Mouse (Mus musculus) thymus, adult 2 months (tissue): ENCODE data around the gene Tbc1d15. TPM values are rescaled to one million over a fixed set of nuclear protein-coding genes. Genes with fewer than 3 reads are reported as not detected.

Experiments
- DNase-seq: peaks from one replicate; pipeline ENCODE4 v3.0.0; 2021
- H3K27ac ChIP-seq: fragments of 200-500 bp; 2 replicates; pipeline ENCODE4 v1.5.1; 2012; ENCODE audit warnings: low read length, control low read depth; ENCODE audit not compliant: control insufficient read depth, insufficient read depth
- H3K27me3 ChIP-seq: fragments of 200-500 bp; 2 replicates; pipeline ENCODE4 v1.6.1; 2012; ENCODE audit warnings: mild to moderate bottlenecking, low read length, moderate library complexity, mixed read lengths; ENCODE audit not compliant: control insufficient read depth, insufficient read depth
- H3K36me3 ChIP-seq: fragments of 200-500 bp; 2 replicates; pipeline ENCODE4 v1.6.1; 2012; ENCODE audit warnings: mild to moderate bottlenecking, low read length, moderate library complexity; ENCODE audit not compliant: control insufficient read depth, insufficient read depth
- H3K4me1 ChIP-seq: fragments of 200-500 bp; replicated peaks from 2 replicates; pipeline ENCODE4 v1.6.1; 2012; ENCODE audit warnings: low read length; ENCODE audit not compliant: control insufficient read depth, insufficient read depth
- H3K4me3 ChIP-seq: fragments of 200-500 bp; 2 replicates; pipeline ENCODE4 v1.5.1; 2012; ENCODE audit warnings: mild to moderate bottlenecking, low read length, control low read depth, moderate library complexity; ENCODE audit not compliant: control insufficient read depth, insufficient read depth
- CTCF ChIP-seq: fragments of 200-500 bp; IDR thresholded peaks from 2 replicates; pipeline ENCODE4 v1.5.1; 2012; ENCODE audit warnings: mild to moderate bottlenecking, control low read depth, low read length, moderate library complexity, borderline replicate concordance; ENCODE audit not compliant: control insufficient read depth, poor library complexity, insufficient read depth; ENCODE audit errors: extremely low read depth
- POLR2A ChIP-seq: fragments of 200-500 bp; IDR thresholded peaks from 2 replicates; pipeline ENCODE4 v1.6.1; 2012; ENCODE audit warnings: mild to moderate bottlenecking, low read length, control low read depth, moderate library complexity; ENCODE audit not compliant: control insufficient read depth, poor library complexity, insufficient read depth; ENCODE audit errors: extremely low read depth
- WGBS: fragments of 180-500 bp; shearing (Covaris S2); methylation state at CpG from one replicate; pipeline ENCODE4 v1.1.7; 2018; 5-methylcytosine and 5-hydroxymethylcytosine counted together
- polyA plus RNA-seq: library from polyadenylated mRNA; depleted of rRNA; stranded (reverse); fragments of >200 nt; gene quantifications from 2 replicates; pipeline ENCODE4 v1.2.3, GENCODE M21; 2012

Gene Tbc1d15
- polyA plus RNA-seq, 1 experiment, result 8.7 TPM

GRCm38 (mm10) chr10:115293946-115294345, 42.7 kb upstream of the Tbc1d15 start:
- H3K27ac ChIP-seq, result no peak overlapping the region
- no peak for TF ChIP-seq POLR2A
- TF ChIP-seq CTCF, result no peak
- H3K4me1 ChIP-seq, result no peaks in the 10 kb centered on the region
- peaks cover 68% of the 10 kb centered on the region for H3K36me3 ChIP-seq
- H3K27me3 ChIP-seq, result no peaks in the 10 kb centered on the region
- DNase-seq, result no peak
- WGBS, result 95% methylated on average over 7 of the region's 7 CpGs
- H3K4me3 ChIP-seq, result no peak overlapping the region

GRCm38 (mm10) chr10:115290671-115291070, 39.4 kb upstream of the Tbc1d15 start:
- TF ChIP-seq POLR2A (no peak), CTCF (no peak)
- no peak overlapping the region for H3K4me3 ChIP-seq
- H3K27me3 ChIP-seq, result no peaks in the 10 kb centered on the region
- no peak overlapping the region for H3K27ac ChIP-seq
- peaks cover 59% of the 10 kb centered on the region for H3K36me3 ChIP-seq
- 98% methylated on average over 9 of the region's 9 CpGs for WGBS
- H3K4me1 ChIP-seq, result no peaks in the 10 kb centered on the region
- no peak for DNase-seq

GRCm38 (mm10) chr10:115288856-115289255, 37.6 kb upstream of the Tbc1d15 start:
- H3K27me3 ChIP-seq, result no peaks in the 10 kb centered on the region
- no peak overlapping the region for H3K27ac ChIP-seq
- no peaks in the 10 kb centered on the region for H3K4me1 ChIP-seq
- TF ChIP-seq POLR2A (no peak), CTCF (no peak)
- no peak for DNase-seq
- peaks cover 44% of the 10 kb centered on the region for H3K36me3 ChIP-seq
- no peak overlapping the region for H3K4me3 ChIP-seq
- 96% methylated on average over 8 of the region's 8 CpGs for WGBS

- H3K27me3 ChIP-seq, result no peaks in the 10 kb centered on the region
- no peak for TF ChIP-seq POLR2A
- TF ChIP-seq CTCF, result no peak
- no peak overlapping the region for H3K4me3 ChIP-seq
- H3K36me3 ChIP-seq, result peaks cover 9% of the 10 kb centered on the region; the same call in 1 of the 2 replicates
- DNase-seq, result no peak
- 87% methylated on average over 10 of the region's 10 CpGs for WGBS
- no peak overlapping the region for H3K27ac ChIP-seq
- H3K4me1 ChIP-seq, result no peaks in the 10 kb centered on the region
These were observed 32.9 kb upstream of the Tbc1d15 start for GRCm38 (mm10) chr10:115284170-115284569.

GRCm38 (mm10) chr10:115281381-115281780, 30.1 kb upstream of the Tbc1d15 start:
- DNase-seq, result no peak
- Histone ChIP-seq H3K36me3 (no peaks in the 10 kb centered on the region), H3K4me1 (no peaks in the 10 kb centered on the region), H3K27ac (no peak overlapping the region), H3K4me3 (no peak overlapping the region), H3K27me3 (no peaks in the 10 kb centered on the region)
- 93% methylated on average over 10 of the region's 10 CpGs for WGBS
- TF ChIP-seq CTCF, result no peak
- TF ChIP-seq POLR2A, result no peak

GRCm38 (mm10) chr10:115271649-115272048, 20.4 kb upstream of the Tbc1d15 start:
- Histone ChIP-seq H3K36me3 (no peaks in the 10 kb centered on the region), H3K4me1 (no peaks in the 10 kb centered on the region)
- 78% methylated on average over 5 of the region's 5 CpGs for WGBS

GRCm38 (mm10) chr10:115270612-115271390, 19.5 kb upstream of the Tbc1d15 start:
- Histone ChIP-seq H3K27me3 (no peaks in the 10 kb centered on the region), H3K36me3 (no peaks in the 10 kb centered on the region), H3K4me3 (no peak overlapping the region), H3K4me1 (no peaks in the 10 kb centered on the region), H3K27ac (no peak overlapping the region)
- no peak for DNase-seq
- TF ChIP-seq CTCF, result no peak
- TF ChIP-seq POLR2A, result no peak
- 93% methylated on average over 12 of the region's 12 CpGs for WGBS

More at GRCm38 (mm10) chr10:115271649-115272048, 20.4 kb upstream of the Tbc1d15 start:
- no peak overlapping the region for H3K27ac ChIP-seq
- no peak for TF ChIP-seq CTCF
- no peak for TF ChIP-seq POLR2A
- H3K27me3 ChIP-seq, result no peaks in the 10 kb centered on the region
- DNase-seq, result no peak
- H3K4me3 ChIP-seq, result no peak overlapping the region
